In genomic region chr7:133037217-133037616, GRCm38 (mm10) we compare ENCODE assay signal across 10 mouse cellular contexts.
DNase-seq lines count a peak whose midpoint lies in the region; ATAC-seq lines count a peak whose summit lies in the region.
"Had no signal": no experiment of that assay in that cellular context is flagged by ENCODE, and none has a peak within 500 bp of the region (broad histone marks: within the 10 kb centered on the region; RNA-seq: fewer than 3 reads in every experiment).

No protein-coding gene starts in this region.

- peaks cover 97% of the 10 kb centered on the region for H3K4me1 ChIP-seq in forebrain, embryonic 10.5 days
- peaks cover 10% of the 10 kb centered on the region for H3K4me1 ChIP-seq in forebrain, embryonic 14.5 days (ENCODE audit: control insufficient read depth, insufficient read depth, low read length)
- peaks cover 44% of the 10 kb centered on the region for H3K4me1 ChIP-seq in neural tube, embryonic 15.5 days
- H3K4me1 ChIP-seq in kidney, embryonic 14.5 days (ENCODE audit: control insufficient read depth, insufficient read depth, low read length), result peaks cover 73% of the 10 kb centered on the region

- peaks cover 14% of the 10 kb centered on the region; the same call in 1 of the 2 replicates for H3K36me3 ChIP-seq in forebrain, embryonic 10.5 days (replicated peaks)
- no peaks in the 10 kb centered on the region for H3K36me3 ChIP-seq in forebrain, embryonic 14.5 days (ENCODE audit: control insufficient read depth, insufficient read depth, low read length)
- H3K36me3 ChIP-seq in neural tube, embryonic 15.5 days, result no peaks in the 10 kb centered on the region
- H3K36me3 ChIP-seq in kidney, embryonic 14.5 days (ENCODE audit: control insufficient read depth, insufficient read depth, low read length), result 0 out of 2 replicates have a peak, but pooled peaks cover 4% of the 10 kb centered on the region

- peak; percentile 58 for DNase-seq in forebrain, embryonic 10.5 days (ENCODE audit: extremely low spot score, low spot score)
- no peak for DNase-seq in forebrain, embryonic 14.5 days (ENCODE audit: low spot score)
- peak; percentile 68 for DNase-seq in neural tube, embryonic 10.5 days (ENCODE audit: extremely low spot score, low spot score)
- DNase-seq in yolk sac, embryonic 10.5 days (ENCODE audit: low spot score), result peak; percentile 57
- DNase-seq in right cerebral cortex, adult 18-20 months, result no peak
- no peak for DNase-seq in gastrocnemius, postnatal 25 days

- H3K27me3 ChIP-seq in forebrain, embryonic 10.5 days (ENCODE audit: poor library complexity, severe bottlenecking), result no peaks in the 10 kb centered on the region
- H3K27me3 ChIP-seq in forebrain, embryonic 14.5 days (replicated peaks; ENCODE audit: control insufficient read depth, insufficient read depth, low read length), result no peaks in the 10 kb centered on the region
- H3K27me3 ChIP-seq in neural tube, embryonic 15.5 days (replicated peaks), result no peaks in the 10 kb centered on the region
- no peaks in the 10 kb centered on the region for H3K27me3 ChIP-seq in kidney, embryonic 14.5 days (ENCODE audit: control insufficient read depth, insufficient read depth, low read length)
- H3K27me3 ChIP-seq: forebrain, embryonic 13.5 days; megakaryocyte, embryonic 14.5 days had no signal

- WGBS in forebrain, embryonic 10.5 days, result 37% methylated on average over 5 of the region's 5 CpGs
- WGBS in forebrain, embryonic 14.5 days, result 48% methylated on average over 5 of the region's 5 CpGs
- WGBS in neural tube, embryonic 15.5 days, result 32% methylated on average over 5 of the region's 5 CpGs
- 23% methylated on average over 5 of the region's 5 CpGs for WGBS in kidney, embryonic 14.5 days

- no peak overlapping the region for H3K4me3 ChIP-seq in forebrain, embryonic 10.5 days
- no peak overlapping the region for H3K4me3 ChIP-seq in forebrain, embryonic 14.5 days (ENCODE audit: low read depth, low read length)
- no peak overlapping the region for H3K4me3 ChIP-seq in neural tube, embryonic 15.5 days (replicated peaks)
- no peak overlapping the region for H3K4me3 ChIP-seq in kidney, embryonic 14.5 days (ENCODE audit: low read length)
- H3K4me3 ChIP-seq: forebrain, embryonic 13.5 days; megakaryocyte, embryonic 14.5 days had no signal

- H3K9ac ChIP-seq in forebrain, embryonic 14.5 days (ENCODE audit: low read length), result no peak overlapping the region
- no peak overlapping the region for H3K9ac ChIP-seq in neural tube, embryonic 15.5 days (replicated peaks)
- no peak overlapping the region for H3K9ac ChIP-seq in kidney, embryonic 14.5 days (ENCODE audit: low read depth, low read length)
- H3K9ac ChIP-seq: forebrain, embryonic 13.5 days had no signal

- no peaks in the 10 kb centered on the region for H3K9me3 ChIP-seq in forebrain, embryonic 10.5 days
- no peaks in the 10 kb centered on the region for H3K9me3 ChIP-seq in forebrain, embryonic 14.5 days (replicated peaks; ENCODE audit: control insufficient read depth, low read length)
- H3K9me3 ChIP-seq in neural tube, embryonic 15.5 days (replicated peaks), result no peaks in the 10 kb centered on the region
- no peaks in the 10 kb centered on the region for H3K9me3 ChIP-seq in kidney, embryonic 14.5 days (ENCODE audit: control insufficient read depth, low read length)
- H3K9me3 ChIP-seq: forebrain, embryonic 13.5 days; megakaryocyte, embryonic 14.5 days had no signal

- peak overlapping the region; percentile 52 for H3K27ac ChIP-seq in forebrain, embryonic 10.5 days
- no peak overlapping the region for H3K27ac ChIP-seq in forebrain, embryonic 14.5 days (ENCODE audit: low read depth, low read length)
- no peak overlapping the region for H3K27ac ChIP-seq in neural tube, embryonic 15.5 days (replicated peaks)
- peak overlapping the region; percentile 74; the same call in 1 of the 2 replicates for H3K27ac ChIP-seq in kidney, embryonic 14.5 days (ENCODE audit: low read depth, low read length)
- H3K27ac ChIP-seq: forebrain, embryonic 13.5 days had no signal

- H3K4me2 ChIP-seq in forebrain, embryonic 14.5 days (ENCODE audit: low read length), result no peak overlapping the region
- no peak overlapping the region for H3K4me2 ChIP-seq in neural tube, embryonic 15.5 days
- no peak overlapping the region for H3K4me2 ChIP-seq in kidney, embryonic 14.5 days (replicated peaks; ENCODE audit: low read depth, low read length)
- H3K4me2 ChIP-seq: forebrain, embryonic 13.5 days had no signal

- no peak for ATAC-seq in forebrain, embryonic 14.5 days
- no peak for ATAC-seq in neural tube, embryonic 15.5 days (ENCODE audit: low FRiP score)
- peak; percentile 37; the same call in 1 of the 2 replicates for ATAC-seq in kidney, embryonic 14.5 days (ENCODE audit: low FRiP score, low TSS enrichment)
- ATAC-seq: forebrain, embryonic 13.5 days had no signal

Comparison
In these comparisons a context has a peak if more than half of its experiments do, and no peak if none do; other contexts are left out.
1. DNase-seq: peak in forebrain, embryonic 10.5 days (single experiment), neural tube, embryonic 10.5 days (single experiment) and yolk sac, embryonic 10.5 days (single experiment); none in forebrain, embryonic 14.5 days (single experiment), right cerebral cortex, adult 18-20 months (single experiment) and gastrocnemius, postnatal 25 days (single experiment).
2. H3K27ac ChIP-seq: peak in forebrain, embryonic 10.5 days (single experiment) and kidney, embryonic 14.5 days (single experiment); none in forebrain, embryonic 14.5 days (single experiment) and neural tube, embryonic 15.5 days (single experiment).